Mouse (Mus musculus) gastrocnemius, postnatal 36 days (tissue): ENCODE measurements around the gene Efhb. TPM values are rescaled to one million over a fixed set of nuclear protein-coding genes. Genes with fewer than 3 reads are reported as not detected.

Experiments
- DNase-seq, 2 experiments: peaks; one replicate each; pipeline ENCODE4 v3.0.0; 2022
- intact Hi-C: fragments of 180-260 bp; cut with DNase I; formaldehyde crosslinking; loops from one replicate; pipeline ENCODE4 v1.15.1; 2025
- long read RNA-seq, 2 experiments: library from polyadenylated mRNA; stranded (forward); transcript quantifications; one replicate each; pipeline ENCODE4 v2.0.0; 2021
- total RNA-seq, 2 experiments: library from RNA; stranded (reverse); gene quantifications; 2 replicates each; pipeline ENCODE4 v1.2.3; 2021

Gene Efhb
- under 1 TPM; 0.17 to 0.18 TPM for total RNA-seq
- long read RNA-seq, experiment 1: 0 reads
- long read RNA-seq, experiment 2: 0 reads

DNA sequence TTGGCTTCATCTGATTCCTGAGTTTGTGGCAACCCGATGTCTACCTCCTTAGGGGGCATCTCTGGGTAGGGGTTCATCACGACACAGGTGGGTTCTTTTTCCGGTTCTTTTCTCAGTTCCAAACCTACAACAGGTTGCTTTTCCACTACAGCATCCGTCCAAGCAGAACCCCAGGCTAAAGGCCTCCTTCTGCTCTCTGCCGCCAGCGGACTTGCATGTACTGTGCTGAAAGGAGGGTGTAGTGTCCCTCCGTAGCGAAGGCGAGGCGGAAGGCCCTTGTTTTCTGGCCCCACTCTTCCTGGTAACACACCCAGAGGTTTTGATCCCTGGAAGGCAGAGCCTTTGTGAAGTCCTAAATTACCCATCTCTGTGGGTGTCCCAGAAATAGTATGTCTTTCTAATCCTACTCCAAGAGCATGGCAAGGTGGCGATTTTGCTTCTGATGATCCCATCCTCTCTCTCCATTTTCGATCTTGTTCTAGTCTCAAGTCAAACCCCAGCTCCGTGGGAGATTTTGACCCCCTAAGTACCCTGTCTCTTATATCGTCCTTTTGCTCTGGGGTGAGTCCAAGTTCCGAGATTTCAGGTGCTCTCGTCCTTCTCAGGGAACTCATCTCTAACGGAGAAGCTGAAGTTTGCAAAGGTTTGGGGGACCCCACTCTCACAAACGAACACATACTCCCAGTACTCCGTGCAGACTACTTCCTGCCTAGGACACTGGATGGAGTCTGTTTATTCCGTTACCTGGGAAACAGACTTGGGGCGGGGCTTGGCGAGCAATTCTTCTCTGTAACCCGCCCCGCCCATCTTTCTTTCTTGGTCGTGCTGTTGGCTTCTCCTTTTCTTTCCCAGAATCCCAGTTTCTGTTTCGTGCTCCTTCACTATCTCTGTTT, at the start of gene Efhb:
Efhb (minus strand) TSS at position 719 of the 893 bp plus-strand sequence.
- intact Hi-C loops: no loop called here
- peak; percentile 86 to 88 for DNase-seq

DNA sequence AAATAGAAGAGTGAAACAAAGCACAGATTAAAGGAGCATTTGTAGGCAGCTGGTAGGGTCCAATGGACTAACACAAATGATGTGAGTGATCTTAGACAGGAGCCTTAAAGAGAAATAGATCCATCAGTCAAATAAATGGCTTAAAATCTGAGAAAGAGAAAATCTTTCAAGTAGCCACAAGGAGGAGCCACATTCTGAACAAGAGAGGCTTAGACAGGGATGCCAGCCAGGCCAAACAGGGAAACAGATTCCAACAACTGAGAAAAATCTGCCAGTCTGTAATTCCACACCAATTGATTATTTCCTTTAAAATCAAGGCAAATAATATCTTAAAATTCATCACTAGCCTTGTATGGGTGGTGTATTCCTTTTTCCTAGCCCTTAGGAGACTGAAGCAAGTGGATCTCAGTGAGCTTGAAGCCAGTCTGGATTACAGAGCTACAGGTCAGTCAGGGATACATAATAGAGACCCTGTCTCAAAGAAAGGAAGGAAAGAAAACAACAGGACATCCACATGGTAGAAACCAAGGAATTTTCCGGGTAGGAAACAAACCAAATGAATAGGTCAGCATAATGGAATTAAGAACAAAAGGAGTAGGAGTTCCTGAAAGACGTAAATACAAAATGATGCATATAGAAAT, 49.3 kb upstream of the Efhb start:
- DNase-seq: no peak
- intact Hi-C loops: loop anchor here (10.0 kb wide), 1 partner anchor 322 kb away; no protein-coding TSS in a partner anchor

DNA sequence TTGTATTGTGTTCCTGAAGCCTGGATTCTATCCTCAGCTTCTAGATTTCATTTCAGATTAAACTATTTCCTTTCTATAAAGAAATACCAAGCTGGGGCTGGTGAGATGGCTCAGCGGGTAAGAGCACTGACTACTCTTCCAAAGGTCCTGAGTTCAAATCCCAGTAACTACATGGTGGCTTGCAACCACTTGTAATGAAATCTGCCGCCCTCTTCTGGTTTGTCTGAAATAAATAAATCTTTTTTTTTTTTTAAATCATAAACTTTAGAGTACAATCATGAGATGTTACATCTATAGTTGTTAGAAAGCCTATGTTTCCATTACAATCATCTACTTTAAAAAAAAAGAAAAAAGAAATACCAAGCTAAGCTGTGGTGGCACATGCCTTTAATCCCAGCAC, 39.8 kb upstream of the Efhb start:
- intact Hi-C loops: no loop called here
- DNase-seq: no peak

DNA sequence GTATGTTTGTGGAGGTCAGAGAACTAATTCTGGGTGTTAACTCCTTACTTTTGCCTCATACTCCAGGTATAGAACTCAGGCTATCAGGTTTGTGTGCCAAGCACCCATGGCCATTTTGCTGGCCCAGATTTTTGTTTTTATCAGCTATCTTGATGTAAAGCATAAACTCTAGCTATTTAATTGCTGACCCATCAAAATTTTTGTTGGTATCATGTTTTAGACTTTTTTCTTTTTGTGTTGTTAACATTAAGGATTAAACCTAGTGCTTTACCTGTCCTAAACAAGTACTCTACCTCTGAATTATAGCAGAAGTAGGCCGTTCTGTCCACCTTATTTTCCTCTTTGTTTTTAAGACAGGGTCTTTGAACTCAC, 25.9 kb upstream of the Efhb start:
- DNase-seq: no peak
- intact Hi-C loops: no loop called here

DNA sequence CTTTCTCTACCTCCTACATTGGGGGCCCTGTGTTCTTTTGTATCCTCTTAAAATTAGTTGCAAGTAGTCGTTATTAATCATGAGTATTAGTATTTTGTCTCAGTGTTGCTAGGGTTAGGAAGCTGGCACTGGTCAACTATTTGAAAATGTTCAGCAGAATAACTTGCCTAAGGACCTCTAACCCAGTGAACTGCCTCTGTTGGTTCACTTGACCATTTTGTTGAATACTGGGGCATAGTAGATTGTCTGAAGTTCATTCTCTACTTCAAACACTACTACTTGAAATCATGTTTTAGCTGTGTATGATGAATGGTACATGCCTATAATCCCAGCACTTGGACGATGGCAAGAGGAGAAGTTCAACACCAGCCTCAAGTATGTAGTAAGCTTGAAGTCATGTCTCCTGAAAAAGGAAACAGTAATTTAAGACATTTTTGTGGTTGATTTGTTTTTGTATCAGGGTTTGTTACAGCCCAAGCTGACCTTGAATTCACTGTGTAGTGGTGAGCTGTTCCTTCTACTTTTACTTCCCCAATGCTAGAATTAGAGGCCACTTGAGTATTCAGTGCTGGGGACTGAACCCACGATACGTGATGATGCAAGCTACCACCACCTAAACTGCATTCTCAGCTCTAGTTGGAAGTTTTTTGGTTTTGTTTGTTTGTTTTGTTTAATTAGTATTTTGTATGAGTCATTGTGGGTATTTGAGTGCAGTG, 25.3 kb upstream of the Efhb start:
- DNase-seq: no peak
- intact Hi-C loops: no loop called here

DNA sequence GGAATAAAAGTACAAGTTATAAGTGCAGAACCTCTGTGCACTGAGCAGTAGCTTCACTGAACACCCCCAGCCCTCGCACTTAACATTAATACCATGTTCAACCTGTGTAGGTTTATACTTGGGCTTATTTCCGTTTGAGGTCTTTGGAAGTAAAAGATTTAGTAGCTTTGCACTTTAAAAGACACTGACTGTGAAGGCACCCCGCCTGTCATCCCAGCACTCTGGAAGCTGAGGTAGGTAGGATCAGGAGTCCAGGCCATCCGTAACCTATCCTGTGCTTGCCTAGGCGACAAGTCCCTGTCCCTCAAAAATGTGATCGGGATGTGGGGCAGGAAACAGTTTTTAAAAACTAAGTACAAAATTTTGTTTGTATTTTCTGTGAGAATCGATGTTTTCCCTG, 17.3 kb upstream of the Efhb start:
- intact Hi-C loops: no loop called here
- no peak for DNase-seq

DNA sequence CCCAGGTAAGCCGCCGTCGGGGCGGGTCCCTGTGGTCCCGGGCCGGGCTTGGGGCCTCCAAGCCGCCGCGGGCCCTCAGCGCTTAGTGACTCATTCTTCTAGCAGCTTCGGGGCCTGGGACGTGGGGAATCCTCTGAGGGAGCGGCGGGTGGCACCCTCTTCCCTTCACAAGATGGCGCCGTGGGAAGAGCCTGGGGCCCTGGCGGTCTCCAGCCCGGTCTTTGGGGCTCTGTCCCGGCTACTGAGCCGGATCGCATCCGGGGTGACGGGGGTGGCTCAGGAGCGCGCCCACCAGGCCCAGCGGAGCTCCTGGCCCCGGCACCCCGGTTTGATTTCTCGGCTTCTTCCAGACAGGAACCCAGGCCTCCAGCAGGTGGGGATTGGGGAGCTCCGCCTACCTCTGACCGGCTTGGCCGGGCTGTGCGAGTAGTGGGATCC, 16.5 kb upstream of the Efhb start:
- intact Hi-C loops: no loop called here
- DNase-seq: peak; percentile 19 to 55

DNA sequence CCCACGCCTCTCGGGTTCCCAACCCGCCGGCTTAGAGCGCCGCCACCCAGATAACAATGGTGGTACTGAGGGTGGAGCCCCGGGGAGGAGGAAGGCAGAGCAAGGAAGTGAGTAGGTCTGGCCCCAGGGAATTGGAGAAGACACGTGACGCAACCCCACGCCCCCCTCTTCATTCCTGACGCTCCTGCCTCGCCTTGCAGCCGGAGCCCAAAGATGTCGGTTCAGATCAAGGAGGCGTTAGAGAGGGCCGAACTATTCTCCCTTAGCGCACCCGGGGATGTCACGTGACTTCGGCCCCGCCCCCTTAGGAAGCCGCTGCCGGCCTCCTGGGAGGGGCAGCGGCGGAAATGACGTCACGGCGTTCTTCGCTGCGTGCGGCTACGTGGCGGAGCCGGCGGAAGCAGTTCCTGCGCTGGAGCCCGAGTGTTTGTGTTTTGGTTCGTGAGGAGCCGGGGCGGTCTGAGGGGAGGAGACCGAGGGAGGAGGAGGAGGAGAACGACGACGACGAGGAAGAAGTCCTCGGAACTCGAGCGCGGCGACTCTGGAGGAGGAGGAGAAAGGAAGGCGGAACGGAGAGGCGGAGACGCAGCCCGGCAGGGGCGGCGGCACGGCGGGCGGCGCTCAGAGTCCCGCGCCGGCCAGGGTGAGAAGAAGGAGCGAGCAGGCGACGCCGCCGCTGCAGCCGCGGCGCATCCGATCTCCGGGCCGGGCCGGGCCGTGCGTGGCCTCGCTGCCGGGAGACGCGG, 15.9 kb upstream of the Efhb start, which contains the start of gene Rab5a:
Rab5a (plus strand) TSS at position 377 of the 746 bp plus-strand sequence.
- peak; percentile 99 for DNase-seq
- intact Hi-C loops: no loop called here

DNA sequence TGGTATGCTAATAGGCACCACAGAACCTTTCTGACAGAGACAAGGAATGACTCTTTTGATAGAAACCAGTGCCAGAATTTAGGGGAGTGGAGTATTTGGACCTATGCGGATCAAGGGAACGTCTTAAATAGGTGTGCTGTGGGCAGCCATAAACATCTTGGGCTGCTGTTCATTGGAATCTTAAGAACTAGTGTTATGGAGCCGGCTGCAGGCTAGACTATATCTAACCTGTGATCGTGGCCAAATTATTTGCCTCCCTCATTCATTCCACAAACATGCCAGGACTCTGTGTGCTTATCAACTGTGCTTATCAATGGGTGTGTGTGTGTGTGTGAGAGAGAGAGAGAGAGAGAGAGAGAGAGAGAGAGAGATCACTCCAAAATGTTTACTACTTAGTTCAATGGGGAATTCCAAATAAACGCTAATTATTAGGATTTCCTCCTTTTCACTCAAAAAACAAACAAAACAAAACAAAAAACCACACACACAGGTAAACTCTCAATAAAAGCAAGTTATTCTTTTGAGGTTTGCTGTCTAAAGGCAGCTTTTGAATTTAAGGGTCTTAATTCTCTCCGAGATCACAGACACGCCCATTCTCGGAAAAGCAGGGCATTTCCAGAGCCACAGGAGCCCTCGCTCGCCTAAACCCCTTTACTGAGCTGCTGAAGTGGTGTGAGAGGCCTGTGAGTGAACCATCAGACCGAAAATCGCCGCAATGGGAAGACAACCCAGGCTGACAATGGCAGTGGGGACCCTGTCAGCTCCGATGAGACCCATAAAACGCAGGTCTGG, 15.1 kb upstream of the Efhb start:
- DNase-seq: no peak
- intact Hi-C loops: no loop called here

DNA sequence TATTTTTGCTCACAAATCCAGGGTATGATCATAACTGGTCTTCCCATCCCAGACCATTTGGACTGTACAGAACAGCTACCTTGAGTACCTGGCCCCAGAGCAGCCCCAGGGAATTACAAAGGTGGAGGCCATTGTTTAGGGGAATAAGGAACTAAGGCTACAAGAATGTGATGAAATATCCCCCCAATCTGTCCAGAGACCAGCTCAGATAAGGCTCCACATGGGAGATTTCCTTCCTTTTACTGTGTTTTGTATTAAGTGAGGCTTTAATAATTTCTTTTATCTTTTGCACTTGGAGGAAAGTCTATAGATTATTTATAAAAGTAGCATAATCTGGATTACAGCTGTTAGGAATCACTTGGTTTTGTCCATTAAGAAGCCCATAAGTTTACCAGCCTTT, 5.6 kb upstream of the Efhb start:
- DNase-seq: no peak
- intact Hi-C loops: no loop called here

DNA sequence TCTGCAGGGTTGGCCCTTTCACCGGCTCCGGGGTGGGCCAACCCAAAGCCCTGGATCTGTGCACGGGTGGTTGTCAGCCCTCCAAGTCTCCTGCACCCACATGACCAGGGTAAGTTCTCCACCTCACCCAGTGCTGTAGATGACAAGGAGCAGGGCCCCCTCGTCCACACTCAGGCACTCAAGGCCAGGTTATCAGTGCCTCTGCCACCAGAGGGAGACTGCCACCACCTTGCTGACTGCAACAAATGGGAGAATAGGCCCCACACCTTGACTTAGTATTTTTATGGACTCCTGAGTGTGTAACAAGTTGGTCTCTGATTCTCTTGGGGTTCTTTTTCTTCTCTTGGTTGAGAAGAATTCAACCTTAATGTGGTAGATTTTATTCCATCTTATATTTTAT, 2.4 kb upstream of the Efhb start:
- no peak for DNase-seq
- intact Hi-C loops: no loop called here

DNA sequence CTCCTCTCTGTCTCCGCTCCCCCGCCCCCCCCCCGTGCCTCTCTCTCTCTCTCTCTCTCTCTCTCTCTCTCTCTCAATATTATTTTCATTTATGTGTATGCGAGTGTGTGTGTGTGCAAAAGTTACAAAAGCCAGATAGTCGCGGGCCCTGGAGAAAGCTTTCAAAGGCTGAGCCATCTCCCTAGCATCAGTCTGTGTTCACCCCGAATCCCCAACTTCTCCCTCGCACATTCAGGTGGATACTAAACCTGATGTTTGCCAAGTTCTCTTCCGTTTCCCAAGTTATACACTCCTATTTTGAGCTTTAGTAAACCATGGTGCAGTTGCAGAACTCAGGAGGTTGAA, 347 bp upstream of the Efhb start:
- intact Hi-C loops: no loop called here
- no peak for DNase-seq

DNA sequence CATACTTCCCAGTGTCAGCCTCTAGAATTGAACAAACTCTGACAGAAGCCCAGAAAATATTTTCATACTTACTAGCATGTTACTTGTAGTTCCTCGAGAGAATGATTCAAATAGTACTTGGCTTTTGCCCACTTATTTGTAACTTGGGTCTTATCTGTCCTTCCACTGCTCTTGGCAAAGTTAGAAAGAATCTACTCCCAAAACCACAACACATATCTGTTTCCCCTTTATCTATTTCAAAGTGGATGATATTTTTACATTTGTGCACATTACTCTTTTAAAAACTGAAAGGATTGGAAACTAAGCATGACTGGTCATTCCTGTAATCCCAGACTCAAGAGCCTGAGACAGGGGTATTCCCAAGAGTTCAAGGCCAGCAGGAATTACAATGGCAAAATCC, 6.4 kb downstream of the Efhb start:
- no peak for DNase-seq
- intact Hi-C loops: no loop called here

DNA sequence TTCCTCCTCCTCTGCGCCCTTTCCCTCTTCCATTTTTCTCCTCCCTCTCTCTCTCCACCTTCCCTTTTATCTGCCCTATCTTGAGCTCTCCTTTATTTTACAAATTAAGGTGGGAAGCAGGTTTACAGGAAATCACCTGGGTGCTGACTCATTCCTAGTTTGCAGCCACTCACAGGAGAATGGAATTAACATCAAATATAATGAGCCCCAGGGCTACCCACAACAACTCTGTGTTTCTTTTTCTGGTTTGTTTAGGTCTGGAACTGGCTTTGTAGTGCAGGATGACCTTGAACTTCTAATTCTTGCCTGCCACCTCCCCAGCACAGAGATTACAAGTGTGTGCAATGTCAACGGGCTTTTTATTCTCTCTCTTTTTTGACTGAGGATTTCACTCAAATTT, 7.0 kb downstream of the Efhb start:
- DNase-seq: no peak
- intact Hi-C loops: no loop called here

DNA sequence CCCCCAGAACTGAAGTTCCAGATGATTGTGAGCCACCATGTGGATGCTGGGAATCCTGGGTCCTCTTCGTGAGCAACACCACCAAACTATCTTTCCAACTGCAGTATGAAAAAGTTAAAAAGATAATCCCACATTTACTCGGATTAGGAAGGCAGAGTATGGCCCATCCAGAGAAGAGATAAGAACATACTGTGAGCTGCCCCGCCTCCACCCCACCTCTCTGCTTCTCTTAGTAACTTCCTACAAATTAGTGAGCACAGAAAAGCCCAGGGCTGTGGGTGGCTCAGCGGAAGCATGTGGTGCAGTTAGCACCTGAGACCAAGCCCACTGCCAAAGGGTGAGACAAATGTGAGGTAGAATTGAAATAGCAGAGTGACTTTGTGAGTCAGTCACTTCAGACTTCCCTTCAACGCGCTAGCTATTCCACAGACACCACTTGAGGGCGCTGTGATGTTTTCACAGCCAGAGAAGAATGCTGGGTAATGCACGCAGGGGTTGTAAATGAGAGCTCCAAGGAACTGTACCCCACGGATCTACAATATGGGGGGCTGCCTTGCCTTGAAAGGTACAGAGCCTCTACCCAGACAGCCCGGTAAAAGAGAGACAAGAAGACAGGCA, 60.3 kb downstream of the Efhb start:
- intact Hi-C loops: no loop called here
- peak; percentile 6 to 22 for DNase-seq

DNA sequence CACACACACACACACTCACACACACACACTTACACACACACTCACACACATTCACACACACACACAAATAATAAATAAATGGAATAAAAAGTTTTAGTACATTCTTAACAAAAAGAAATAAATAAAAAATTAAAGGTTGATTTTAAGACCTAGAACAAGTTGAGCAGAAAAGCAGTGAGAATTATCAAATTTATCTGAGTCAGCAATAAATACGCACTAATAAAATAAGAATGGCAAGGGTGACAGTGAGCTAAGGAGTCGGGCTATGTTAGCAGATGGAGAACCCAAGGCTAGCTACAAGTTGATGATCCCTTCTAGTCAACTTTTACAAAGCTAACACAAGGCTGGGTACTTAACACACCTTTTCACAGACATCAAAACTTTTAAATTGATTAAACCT, 69.9 kb downstream of the Efhb start:
- no peak for DNase-seq

DNA sequence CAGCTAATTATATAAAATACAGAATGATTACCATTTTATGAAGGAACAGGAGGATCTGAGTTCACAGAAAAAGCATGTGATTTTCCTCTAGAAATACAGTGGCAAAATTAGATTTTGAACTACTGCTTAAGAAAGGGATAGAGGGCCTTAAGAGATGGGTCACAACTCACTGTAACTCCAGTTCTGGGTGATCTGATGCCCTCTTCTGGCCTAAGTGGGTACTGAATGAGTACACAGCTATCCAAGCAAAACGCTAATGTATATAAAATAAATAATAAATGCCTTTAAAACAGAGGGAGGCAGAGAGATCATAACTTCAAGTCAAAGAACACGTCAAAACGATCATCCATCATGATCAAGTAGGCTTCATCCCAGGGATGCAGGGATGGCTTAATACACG, 73.6 kb downstream of the Efhb start:
- intact Hi-C loops: no loop called here
- no peak for DNase-seq

More for the DNA sequence above, 69.9 kb downstream of the Efhb start:
- intact Hi-C loops: no loop called here

DNA sequence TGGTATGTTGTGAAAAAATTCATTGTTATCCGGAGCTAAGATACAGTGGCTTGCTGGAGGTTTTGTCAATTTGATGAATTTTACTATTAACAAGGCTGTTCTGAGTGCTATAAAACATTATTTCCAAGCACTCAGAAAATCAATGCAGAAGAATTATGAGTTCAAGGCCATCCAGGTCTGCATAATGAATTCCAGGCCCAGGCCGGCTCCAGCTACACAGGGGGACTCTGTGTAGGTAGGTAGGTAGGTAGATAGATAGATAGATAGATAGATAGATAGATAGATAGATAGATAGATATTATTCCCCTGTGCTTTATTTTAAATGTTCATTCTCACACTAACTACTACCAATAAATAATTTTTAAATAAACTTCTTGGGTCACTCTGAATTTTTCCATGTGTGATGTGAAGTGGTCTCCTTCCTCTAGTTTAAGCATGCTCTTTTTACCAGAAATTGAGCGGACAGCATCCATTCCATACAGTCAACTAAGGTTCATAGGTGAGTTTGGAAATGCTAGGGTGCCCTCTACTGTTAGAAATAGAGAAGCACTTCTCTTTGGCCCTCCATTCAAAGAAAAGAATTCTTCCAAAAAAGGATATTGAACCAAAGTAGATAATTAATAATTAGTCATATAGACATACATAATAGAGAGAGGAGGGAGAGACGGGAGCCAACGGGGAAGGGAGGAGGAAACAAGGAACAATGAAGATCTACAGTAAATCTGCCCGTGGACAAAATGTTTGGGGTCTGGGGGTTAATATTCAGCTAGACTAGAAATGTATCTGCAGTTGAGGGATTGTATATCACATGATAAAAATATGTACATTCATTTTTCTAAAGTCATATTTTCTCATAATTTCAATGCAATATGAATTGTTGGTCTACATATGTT, 75.3 kb downstream of the Efhb start:
- intact Hi-C loops: no loop called here
- DNase-seq: no peak
